Mouse (Mus musculus) kidney, adult 8-10 months (tissue): ENCODE data around the gene Gm5134.

Experiments
- DNase-seq, 2 experiments: peaks; one replicate each; pipeline ENCODE4 v3.0.0; 2022

Gm5134 gene

GRCm38 (mm10) chr10:76036962-76037361 is 82.6 kb downstream of the Gm5134 start:
- DNase-seq = no peak

- DNase-seq = no peak
Observed at GRCm38 (mm10) chr10:76045343-76045742, 91.0 kb downstream of the Gm5134 start.

GRCm38 (mm10) chr10:76046754-76047153 is 92.4 kb downstream of the Gm5134 start:
- no peak for DNase-seq

GRCm38 (mm10) chr10:76047182-76047869 is 93.0 kb downstream of the Gm5134 start:
- DNase-seq = no peak

- DNase-seq = no peak
Observed at GRCm38 (mm10) chr10:76048967-76049366, 94.7 kb downstream of the Gm5134 start.

GRCm38 (mm10) chr10:76051860-76052259 is 97.5 kb downstream of the Gm5134 start:
- no peak for DNase-seq
